Mouse (Mus musculus) embryonic fibroblast, embryonic 13.5 days (primary cell): ENCODE data around the gene Nme7. TPM values are rescaled to one million over a fixed set of nuclear protein-coding genes. Genes with fewer than 3 reads are reported as not detected.

Source experiments
- H3K27ac ChIP-seq: 2 replicates; pipeline ENCODE4 v1.5.1; 2012; ENCODE audit warnings: low read length, control low read depth, inconsistent platforms; ENCODE audit not compliant: insufficient read depth
- H3K4me1 ChIP-seq: 2 replicates; pipeline ENCODE4 v1.6.1; 2011; ENCODE audit warnings: low read length; ENCODE audit not compliant: control insufficient read depth, insufficient read depth
- H3K4me3 ChIP-seq: 2 replicates; pipeline ENCODE4 v1.5.1; 2011; ENCODE audit warnings: mild to moderate bottlenecking, control low read depth, low read length; ENCODE audit not compliant: insufficient read depth
- CTCF ChIP-seq: IDR thresholded peaks from 2 replicates; pipeline ENCODE4 v1.5.1; 2011; ENCODE audit warnings: mild to moderate bottlenecking, control low read depth, low read length, moderate library complexity, borderline replicate concordance; ENCODE audit not compliant: insufficient read depth
- POLR2A ChIP-seq: IDR thresholded peaks from 2 replicates; pipeline ENCODE4 v1.6.1; 2011; ENCODE audit warnings: low read depth, mild to moderate bottlenecking, control low read depth, low read length, moderate library complexity
- polyA plus RNA-seq: library from polyadenylated mRNA; stranded (reverse); fragments of >200 nt; gene quantifications from 2 replicates; pipeline ENCODE4 v1.2.4, GENCODE M21; 2011; ENCODE audit warnings: low read depth; ENCODE audit not compliant: missing spikeins, insufficient read length

Nme7 gene
- polyA plus RNA-seq, 1 experiment: 20.0 TPM

DNA sequence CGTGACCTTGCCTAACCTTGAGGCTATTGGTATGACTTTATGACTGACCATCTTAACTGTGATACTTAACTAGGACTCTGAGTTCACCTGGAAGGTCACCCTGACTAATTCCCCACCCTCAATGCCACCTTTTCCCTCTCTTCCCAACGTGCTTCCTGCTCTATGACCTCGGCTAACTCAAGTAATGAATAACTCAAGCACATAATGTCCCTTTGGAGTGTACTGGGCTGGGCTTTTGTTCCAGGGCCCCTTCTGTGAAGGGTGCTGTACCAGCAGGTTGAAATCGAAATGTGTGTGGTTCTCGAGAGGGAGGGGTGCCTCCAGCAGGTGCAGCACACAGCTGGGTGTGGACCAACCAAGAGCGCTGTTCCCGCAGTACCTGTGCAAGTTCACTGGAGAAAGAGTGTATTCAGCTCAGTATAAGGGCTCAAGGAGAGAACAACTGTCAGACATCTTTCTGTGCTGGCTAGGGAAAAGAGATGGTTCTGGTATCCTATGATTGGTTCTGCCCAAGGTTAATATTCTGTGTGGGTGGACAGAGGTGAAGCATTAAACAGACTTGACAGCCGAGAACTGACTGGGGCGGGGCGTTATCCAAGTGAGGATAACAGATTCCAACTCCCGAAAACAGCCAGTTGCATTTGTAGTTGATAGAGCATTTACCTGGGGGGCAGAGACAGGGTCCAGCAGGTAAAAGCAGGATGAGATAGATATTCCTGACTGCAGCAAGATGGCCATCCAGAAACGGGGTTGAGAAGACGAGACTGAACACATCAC lies 157.2 kb downstream of the Nme7 start:
- TF ChIP-seq POLR2A (no peak), CTCF (no peak)
- Histone ChIP-seq H3K4me3 (no peak overlapping the region), H3K4me1 (no peaks in the 10 kb centered on the region; the same call in 1 of the 2 replicates), H3K27ac (no peak overlapping the region)

DNA sequence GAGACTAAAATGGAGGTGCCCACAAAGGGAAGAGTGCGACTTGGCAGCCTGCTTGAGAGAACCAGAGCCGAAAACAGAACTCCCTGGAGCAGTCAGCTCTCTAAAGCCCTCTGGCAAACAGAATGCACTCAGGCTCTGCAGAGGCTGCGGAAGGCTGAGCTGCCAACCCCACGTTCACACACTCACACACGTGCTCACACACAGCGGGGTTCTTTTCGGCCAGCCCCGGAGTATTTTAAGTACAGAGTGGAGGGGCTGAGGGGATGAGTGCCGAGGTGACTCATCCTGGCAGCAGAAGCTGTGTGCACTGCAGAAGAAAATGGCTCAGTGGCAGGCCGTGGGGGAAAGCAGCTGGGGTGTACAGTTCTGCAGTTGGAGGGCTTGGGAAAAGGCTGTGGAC lies 157.8 kb downstream of the Nme7 start:
- TF ChIP-seq POLR2A (no peak), CTCF (no peak)
- H3K4me3 ChIP-seq: no peak overlapping the region
- H3K4me1 ChIP-seq: no peaks in the 10 kb centered on the region; the same call in 1 of the 2 replicates
- H3K27ac ChIP-seq: no peak overlapping the region

DNA sequence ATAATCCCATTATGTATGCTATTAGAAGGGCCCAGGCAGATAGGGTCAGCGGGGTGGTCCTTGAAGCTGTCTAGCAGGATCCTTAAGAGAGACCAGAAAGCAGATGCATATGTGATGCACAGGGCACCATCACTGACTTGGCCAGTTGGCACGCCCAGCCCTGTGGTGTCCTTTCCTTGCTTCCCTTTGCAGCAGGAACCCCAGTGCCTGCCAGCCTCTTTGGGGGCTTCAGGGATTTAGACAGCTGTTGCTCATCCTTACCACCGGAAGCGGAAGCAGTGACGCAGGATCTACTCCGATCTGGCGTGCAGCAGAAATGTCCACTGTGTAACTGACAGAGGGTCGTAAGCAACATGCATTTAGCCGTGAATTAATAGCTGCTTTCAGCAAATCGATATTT lies 163.5 kb downstream of the Nme7 start:
- Histone ChIP-seq H3K27ac (no peak overlapping the region), H3K4me3 (no peak overlapping the region), H3K4me1 (no peaks in the 10 kb centered on the region)
- TF ChIP-seq CTCF (no peak), POLR2A (no peak)

DNA sequence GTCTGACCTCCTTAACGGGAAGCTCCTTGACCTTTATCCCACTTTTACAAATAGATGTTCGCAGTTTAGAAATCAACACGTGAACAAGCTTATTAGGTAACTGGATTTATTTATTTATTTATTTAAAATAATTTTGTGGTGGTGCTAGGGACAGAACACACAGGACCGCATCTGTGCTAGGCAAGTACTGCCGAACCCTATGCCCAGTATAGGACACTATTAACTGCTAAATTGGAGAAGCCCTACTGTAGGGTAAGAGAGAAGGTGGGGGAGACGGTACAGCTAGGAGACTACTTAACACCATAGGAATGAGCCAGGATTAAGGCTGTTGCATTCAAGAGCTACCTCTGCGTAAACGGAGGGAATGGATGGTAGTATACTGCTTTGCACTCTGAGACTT lies 164.4 kb downstream of the Nme7 start:
- Histone ChIP-seq H3K4me1 (no peaks in the 10 kb centered on the region), H3K27ac (no peak overlapping the region), H3K4me3 (no peak overlapping the region)
- TF ChIP-seq CTCF: no peak
- no peak for TF ChIP-seq POLR2A

DNA sequence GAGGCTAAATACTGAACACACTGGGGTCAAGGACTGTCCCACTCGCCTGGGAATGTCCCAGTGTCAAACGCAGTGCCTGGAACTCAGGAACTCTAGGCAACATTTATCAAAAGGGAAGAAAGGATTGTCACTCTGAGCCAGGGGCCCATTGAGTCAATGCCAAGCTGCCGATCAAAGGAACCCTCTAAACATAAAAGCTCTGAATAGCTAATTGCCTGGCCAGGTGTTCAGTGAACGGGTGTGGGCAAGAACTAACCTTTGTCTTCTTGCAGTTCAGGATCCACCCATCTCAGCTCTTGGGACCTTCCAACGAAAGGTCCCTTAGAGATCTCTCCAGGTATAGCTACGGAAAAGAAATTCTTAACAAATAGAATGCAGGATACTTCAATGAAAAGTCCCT lies 167.1 kb downstream of the Nme7 start:
- TF ChIP-seq CTCF (no peak), POLR2A (no peak)
- H3K4me3 ChIP-seq: no peak overlapping the region
- H3K27ac ChIP-seq: no peak overlapping the region
- no peaks in the 10 kb centered on the region for H3K4me1 ChIP-seq

DNA sequence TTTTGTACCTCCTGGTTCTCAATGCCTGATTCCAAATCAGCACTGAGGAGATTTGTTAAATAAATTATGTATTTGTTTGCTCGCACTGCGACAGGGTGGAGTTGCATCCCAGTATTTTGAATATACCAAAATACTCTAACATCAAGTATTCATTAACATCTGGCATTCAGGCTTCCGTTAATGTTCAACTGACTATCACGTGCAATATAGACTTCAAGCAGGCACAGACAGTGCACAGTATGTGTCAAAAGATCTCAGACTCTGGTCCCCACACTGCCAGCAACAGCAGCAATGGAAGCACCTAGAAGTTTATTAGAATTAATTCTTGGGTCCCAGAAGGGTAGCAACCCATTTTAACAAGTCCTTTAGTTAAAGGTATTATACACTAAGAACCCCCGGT lies 167.7 kb downstream of the Nme7 start:
- Histone ChIP-seq H3K4me1 (no peaks in the 10 kb centered on the region), H3K27ac (no peak overlapping the region), H3K4me3 (no peak overlapping the region)
- TF ChIP-seq CTCF (no peak), POLR2A (no peak)

DNA sequence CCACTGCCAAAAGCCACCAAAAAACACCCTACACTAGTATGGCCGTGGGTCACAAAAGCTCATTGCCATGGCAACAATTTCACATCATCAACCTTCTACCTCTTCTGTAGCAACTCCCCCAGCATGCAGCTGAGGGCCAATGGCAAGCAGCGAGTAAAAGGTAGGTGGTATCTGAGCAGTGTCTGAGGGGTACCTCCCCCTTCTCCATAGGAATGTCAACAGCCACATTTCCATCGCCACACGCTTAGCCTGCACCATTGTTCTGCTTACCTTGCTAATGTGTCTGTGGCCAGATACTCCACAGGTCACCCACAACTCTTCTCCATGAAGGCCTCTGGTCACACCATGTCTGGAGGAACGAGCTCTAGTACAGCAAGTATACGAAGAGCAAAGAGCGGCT lies 169.5 kb downstream of the Nme7 start:
- Histone ChIP-seq H3K4me1 (no peaks in the 10 kb centered on the region), H3K27ac (no peak overlapping the region), H3K4me3 (no peak overlapping the region)
- no peak for TF ChIP-seq POLR2A
- no peak for TF ChIP-seq CTCF

DNA sequence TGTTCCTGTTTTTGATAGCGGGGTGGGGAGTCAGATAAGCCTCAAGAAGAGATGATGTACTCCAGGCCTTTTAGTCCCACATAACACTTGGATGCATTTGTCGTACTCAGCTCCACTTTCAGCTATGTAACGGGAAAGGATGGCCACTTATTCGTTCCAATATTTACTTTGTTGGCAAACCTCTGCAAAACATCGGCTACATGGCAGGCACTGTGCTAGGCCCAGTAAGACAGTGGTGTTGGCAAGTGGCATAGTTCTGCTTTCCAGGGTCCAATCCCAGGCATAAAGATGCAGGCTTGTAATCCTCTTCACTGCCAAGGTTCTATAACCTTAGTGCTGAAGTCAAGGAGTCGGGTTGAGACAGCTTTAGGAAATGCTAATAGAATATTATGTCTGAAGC lies 170.4 kb downstream of the Nme7 start:
- no peak overlapping the region for H3K27ac ChIP-seq
- no peaks in the 10 kb centered on the region for H3K4me1 ChIP-seq
- no peak for TF ChIP-seq POLR2A
- TF ChIP-seq CTCF: no peak

DNA sequence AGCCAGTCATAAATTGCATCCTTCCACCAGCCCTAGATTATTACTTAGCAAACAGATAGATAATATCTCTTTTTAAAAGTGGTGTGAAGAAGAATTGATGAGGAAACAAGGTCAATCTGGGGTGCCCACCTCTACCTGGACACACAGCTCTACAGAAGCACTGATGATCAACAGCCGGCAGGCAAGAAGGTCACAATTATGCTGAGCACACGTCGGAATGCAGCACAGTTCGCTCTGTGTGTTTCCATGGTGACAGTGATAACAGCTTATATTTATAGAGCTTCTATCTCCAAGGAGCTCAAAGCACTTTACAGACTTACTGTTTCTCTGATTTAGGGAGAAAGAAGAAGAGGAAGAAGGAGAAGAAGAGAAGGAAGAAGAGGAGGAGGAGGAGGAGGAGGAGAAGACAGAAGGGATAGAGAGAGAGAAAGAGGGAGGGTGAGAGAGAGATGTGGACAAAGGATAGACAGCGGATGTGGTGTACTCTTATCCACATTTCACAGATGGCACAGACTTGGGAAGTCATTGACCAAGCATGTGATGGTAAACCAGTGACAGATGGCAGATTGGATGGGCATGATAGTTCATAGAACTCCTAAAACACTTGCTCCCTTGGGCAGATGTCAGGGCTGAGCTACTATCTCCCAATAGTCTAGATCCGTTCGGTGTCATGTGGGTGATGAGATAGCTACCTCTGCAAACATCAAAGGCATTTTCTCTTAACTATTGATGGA lies 171.0 kb downstream of the Nme7 start:
- no peak for TF ChIP-seq POLR2A
- no peak for TF ChIP-seq CTCF
- no peak overlapping the region for H3K4me3 ChIP-seq
- H3K4me1 ChIP-seq: no peaks in the 10 kb centered on the region
- H3K27ac ChIP-seq: no peak overlapping the region

More for the DNA sequence above, 170.4 kb downstream of the Nme7 start:
- no peak overlapping the region for H3K4me3 ChIP-seq

DNA sequence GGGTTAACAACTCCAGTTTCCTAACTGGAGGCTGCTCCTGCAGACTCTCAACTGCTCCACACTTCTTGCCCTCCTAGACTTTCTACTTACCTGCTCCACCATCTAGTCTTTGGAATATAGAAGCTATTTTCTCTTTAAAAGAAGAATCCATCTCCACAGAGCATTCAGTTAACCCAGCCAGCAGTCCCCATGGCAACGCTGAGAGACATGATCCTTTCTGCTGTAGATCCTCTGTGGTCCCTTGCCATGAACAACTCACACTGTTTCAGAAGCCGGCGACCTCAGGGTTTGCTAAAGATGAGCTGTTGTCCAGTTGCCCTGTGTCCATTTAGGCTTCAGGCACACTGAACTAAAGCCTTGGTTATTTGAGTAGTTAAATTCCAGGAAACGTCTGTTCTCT lies 172.0 kb downstream of the Nme7 start:
- Histone ChIP-seq H3K27ac (no peak overlapping the region), H3K4me3 (no peak overlapping the region), H3K4me1 (no peaks in the 10 kb centered on the region)
- TF ChIP-seq POLR2A (no peak), CTCF (no peak)
